Mouse (Mus musculus) thymus, postnatal 14 days (tissue): ENCODE measurements around the gene Cbx3.

ENCODE experiments used
- DNase-seq: peaks from one replicate; pipeline ENCODE4 v3.0.0; 2021

Cbx3 gene

GRCm38 (mm10) chr6:51529457-51529856 is 59.3 kb downstream of the Cbx3 start:
- DNase-seq = no peak
